Mouse (Mus musculus): ENCODE results near the gene Gm10961. TPM values are rescaled to one million over a fixed set of nuclear protein-coding genes. Genes with fewer than 3 reads are reported as not detected.

The Gm10961 gene
- not detected in 2 replicates for polyA plus RNA-seq (2012; rRNA removed)

DNA sequence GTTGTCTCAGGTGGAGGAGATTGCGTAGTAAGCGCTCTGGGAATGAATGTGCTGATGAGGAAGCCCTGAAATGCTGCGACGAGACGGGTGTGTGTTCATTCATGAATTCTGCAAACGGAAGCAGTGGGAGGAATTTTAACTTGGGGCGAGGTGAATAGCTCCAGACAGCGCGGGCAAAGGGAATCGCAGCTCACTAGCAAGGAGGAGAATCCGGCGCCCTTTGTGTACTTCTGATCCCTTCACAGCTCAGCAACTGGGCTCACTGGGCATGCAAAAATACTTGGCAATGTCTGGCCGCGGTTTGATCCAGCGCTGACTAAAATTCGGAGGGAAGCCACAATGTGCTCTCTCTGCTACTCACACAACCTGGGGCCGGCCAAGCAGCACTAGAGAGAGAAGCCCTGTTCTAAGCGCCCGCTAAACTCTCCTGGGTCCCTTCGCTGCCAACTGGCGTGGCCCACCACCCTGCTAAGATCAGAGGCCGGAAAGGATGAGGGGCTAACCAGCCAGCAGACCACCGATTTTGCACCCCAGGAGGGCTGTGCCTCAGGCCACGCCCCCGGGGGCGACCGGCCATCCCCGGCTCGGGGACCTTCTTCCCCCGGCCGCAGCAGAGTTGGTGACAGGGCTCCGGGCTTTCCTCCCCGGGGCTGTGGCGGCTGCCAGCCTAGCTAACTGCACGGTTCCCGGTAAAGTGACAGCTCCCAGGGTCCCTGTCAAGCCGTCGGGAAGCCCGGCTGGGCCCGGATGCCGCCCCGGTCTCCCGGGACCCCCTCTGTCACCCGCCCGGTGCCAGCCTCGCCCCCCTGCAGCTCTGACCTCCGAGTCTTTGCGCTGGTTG, at the start of gene Gm10961:
Gene Gm10961, plus strand, starts transcription at position 641 of the 841 bp plus-strand sequence.

DNA sequence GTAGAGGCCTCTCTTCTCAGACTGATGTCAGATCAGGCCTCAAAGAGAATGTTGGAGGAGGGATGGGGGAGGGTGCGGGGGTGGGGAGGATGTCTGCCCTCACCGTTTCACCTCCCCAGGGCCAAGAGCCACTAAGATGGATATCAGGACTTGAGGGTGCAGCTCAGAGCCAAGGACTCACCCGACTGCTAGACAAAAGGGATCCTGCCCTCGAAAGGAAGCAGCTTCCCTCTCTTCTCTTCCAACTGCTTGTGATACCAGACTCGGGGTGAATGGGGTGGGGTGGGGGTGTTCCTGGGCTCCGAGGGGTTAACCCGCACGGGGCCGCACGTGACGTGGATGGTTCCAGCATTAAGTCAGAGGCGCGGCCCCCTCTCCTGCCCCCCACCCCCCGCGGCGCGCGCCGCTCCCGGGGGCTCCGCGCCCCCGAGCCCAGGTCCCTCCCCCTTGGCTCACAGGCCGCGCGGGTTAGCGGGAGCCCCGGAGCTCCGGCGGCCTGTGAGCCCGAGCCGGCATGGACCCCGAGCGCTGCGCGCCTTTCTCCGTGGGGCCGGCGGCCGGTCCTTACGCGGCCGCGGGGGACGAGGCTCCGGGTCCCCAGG, 36.4 kb upstream of the Gm10961 start, which contains the start of gene Alx3:
Gene Alx3, plus strand, starts transcription at position 370 of the 602 bp plus-strand sequence.

DNA sequence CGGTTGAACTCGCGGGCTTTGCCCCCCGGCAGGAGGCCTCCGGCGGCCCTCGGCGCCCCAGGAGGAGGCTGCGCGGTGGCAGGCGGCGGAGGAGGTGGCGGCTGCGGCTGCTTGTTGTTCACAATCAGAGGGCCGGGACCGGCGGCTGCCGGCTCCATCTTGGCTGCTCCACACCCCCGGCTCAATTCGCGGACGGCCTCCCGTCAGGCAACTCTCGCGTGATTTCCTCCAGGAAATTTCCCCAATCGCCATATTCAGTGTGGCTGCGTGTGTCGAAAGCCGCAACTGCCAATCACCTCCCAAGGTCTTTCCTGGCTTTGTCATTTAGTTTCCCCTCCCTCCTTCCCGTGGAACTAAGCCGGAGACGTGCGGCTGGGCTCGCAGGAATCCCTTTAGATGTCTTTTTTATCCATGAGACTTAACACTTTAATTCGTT, 419 bp downstream of the Gm10961 start, which contains the start of gene Strip1:
Gene Strip1, minus strand, starts transcription at position 172 of the 436 bp plus-strand sequence.

Other genes with a start within 250 kb of the Gm10961 start
- gene Kcnc4, start 171.8 kb upstream of the Gm10961 start, polyA plus RNA-seq (2012; rRNA removed): 0.21 and 0.25 TPM in 2 replicates
- gene Slc6a17, start 113.3 kb upstream of the Gm10961 start, polyA plus RNA-seq (2012; rRNA removed): 4.9 and 5.2 TPM in 2 replicates
- not detected in 2 replicates for gene Ubl4b, start 76.2 kb upstream of the Gm10961 start, polyA plus RNA-seq (2012; rRNA removed)
- not detected in 2 replicates for gene Alx3, start 36.3 kb upstream of the Gm10961 start, polyA plus RNA-seq (2012; rRNA removed)
- 29.9 and 32.0 TPM in 2 replicates for gene Strip1, start 372 bp downstream of the Gm10961 start, polyA plus RNA-seq (2012; rRNA removed)
- 8.7 and 12.1 TPM in 2 replicates for gene Ahcyl1, start 65.2 kb downstream of the Gm10961 start, polyA plus RNA-seq (2012; rRNA removed)
- gene Csf1, start 129.1 kb downstream of the Gm10961 start, polyA plus RNA-seq (2012; rRNA removed): 8.1 and 8.8 TPM in 2 replicates
- 17.7 and 20.5 TPM in 2 replicates for gene Eps8l3, start 245.9 kb downstream of the Gm10961 start, polyA plus RNA-seq (2012; rRNA removed)

Data from stomach, adult 2 months (tissue).